Mouse (Mus musculus): ENCODE measurements around the gene Cstf1. TPM values are rescaled to one million over a fixed set of nuclear protein-coding genes. Genes with fewer than 3 reads are reported as not detected.

The Cstf1 gene
- total and polyA plus RNA-seq, 2 experiments, result 10.9 to 30.8 TPM

- no peaks in the 10 kb centered on the region for H3K79me2 ChIP-seq (ENCODE audit: control insufficient read depth, insufficient read depth, low read length)
- no peak for DNase-seq (ENCODE audit: extremely low read depth, low read depth, low spot score)
- no peak for TF ChIP-seq CTCF (IDR thresholded peaks at IDR 0.05; ENCODE audit: low read depth, low read length)
- TF ChIP-seq POLR2A (IDR thresholded peaks at IDR 0.05; ENCODE audit: extremely low read depth, insufficient read depth, low read length), result no peak
- WGBS, result 88% methylated on average over 5 of the region's 5 CpGs
- no peak overlapping the region for H3K9ac ChIP-seq (ENCODE audit: low read depth, low read length)
- no peaks in the 10 kb centered on the region for H3K36me3 ChIP-seq (ENCODE audit: control insufficient read depth, insufficient read depth, low read length)
- no peaks in the 10 kb centered on the region for H3K27me3 ChIP-seq (ENCODE audit: control insufficient read depth, insufficient read depth, low read length)
- no peak overlapping the region for H3K27ac ChIP-seq (replicated peaks; ENCODE audit: insufficient read depth, low read depth, low read length)
- H3K4me1 ChIP-seq (ENCODE audit: control insufficient read depth, insufficient read depth, low read length), result no peaks in the 10 kb centered on the region
- no peak overlapping the region for H3K4me3 ChIP-seq (ENCODE audit: insufficient read depth, low read depth, low read length)
Observed at GRCm38 (mm10) chr2:172416876-172417275, 46.4 kb downstream of the Cstf1 start.

- DNase-seq (ENCODE audit: extremely low read depth, low read depth, low spot score), result no peak
- no peaks in the 10 kb centered on the region for H3K27me3 ChIP-seq (ENCODE audit: control insufficient read depth, insufficient read depth, low read length)
- WGBS, result 89% methylated on average over 5 of the region's 5 CpGs
- H3K4me3 ChIP-seq (ENCODE audit: insufficient read depth, low read depth, low read length), result no peak overlapping the region
- H3K27ac ChIP-seq (replicated peaks; ENCODE audit: insufficient read depth, low read depth, low read length), result no peak overlapping the region
- H3K9ac ChIP-seq (ENCODE audit: low read depth, low read length), result no peak overlapping the region
- no peaks in the 10 kb centered on the region for H3K79me2 ChIP-seq (ENCODE audit: control insufficient read depth, insufficient read depth, low read length)
- TF ChIP-seq CTCF (IDR thresholded peaks at IDR 0.05; ENCODE audit: low read depth, low read length) (no peak), POLR2A (IDR thresholded peaks at IDR 0.05; ENCODE audit: extremely low read depth, insufficient read depth, low read length) (no peak)
- H3K36me3 ChIP-seq (ENCODE audit: control insufficient read depth, insufficient read depth, low read length), result no peaks in the 10 kb centered on the region
- no peaks in the 10 kb centered on the region for H3K4me1 ChIP-seq (ENCODE audit: control insufficient read depth, insufficient read depth, low read length)
Observed at GRCm38 (mm10) chr2:172418208-172418607, 47.7 kb downstream of the Cstf1 start.

GRCm38 (mm10) chr2:172430609-172431008, 60.1 kb downstream of the Cstf1 start:
- Histone ChIP-seq H3K9ac (ENCODE audit: low read depth, low read length) (no peak overlapping the region), H3K4me1 (ENCODE audit: control insufficient read depth, insufficient read depth, low read length) (no peaks in the 10 kb centered on the region), H3K27me3 (ENCODE audit: control insufficient read depth, insufficient read depth, low read length) (no peaks in the 10 kb centered on the region), H3K4me3 (ENCODE audit: insufficient read depth, low read depth, low read length) (no peak overlapping the region), H3K36me3 (ENCODE audit: control insufficient read depth, insufficient read depth, low read length) (no peaks in the 10 kb centered on the region), H3K79me2 (ENCODE audit: control insufficient read depth, insufficient read depth, low read length) (no peaks in the 10 kb centered on the region), H3K27ac (replicated peaks; ENCODE audit: insufficient read depth, low read depth, low read length) (no peak overlapping the region)
- TF ChIP-seq POLR2A (IDR thresholded peaks at IDR 0.05; ENCODE audit: extremely low read depth, insufficient read depth, low read length) (no peak), CTCF (IDR thresholded peaks at IDR 0.05; ENCODE audit: low read depth, low read length) (no peak)
- DNase-seq (ENCODE audit: extremely low read depth, low read depth, low spot score), result no peak
- WGBS, result 32% methylated on average over 1 of the region's 1 CpGs

Other genes with a start within 250 kb of the Cstf1 start
- gene Mc3r, start 122.2 kb upstream of the Cstf1 start, total RNA-seq (2014; rRNA removed), result not detected in 2 replicates
- gene Mc3r, start 122.2 kb upstream of the Cstf1 start, polyA plus RNA-seq (2012; rRNA removed), result not detected in 2 replicates
- 27.0 and 35.5 TPM in 2 replicates for gene Fam210b, start 25.1 kb upstream of the Cstf1 start, total RNA-seq (2014; rRNA removed)
- gene Fam210b, start 25.1 kb upstream of the Cstf1 start, polyA plus RNA-seq (2012; rRNA removed), result 62.1 and 87.1 TPM in 2 replicates
- 0.28 and 1.5 TPM in 2 replicates for gene Aurka, start 146 bp upstream of the Cstf1 start, total RNA-seq (2014; rRNA removed)
- 0.37 and 0.57 TPM in 2 replicates for gene Aurka, start 146 bp upstream of the Cstf1 start, polyA plus RNA-seq (2012; rRNA removed)
- gene Cass4, start 23.1 kb downstream of the Cstf1 start, total RNA-seq (2014; rRNA removed), result not detected in 2 replicates
- gene Cass4, start 23.1 kb downstream of the Cstf1 start, polyA plus RNA-seq (2012; rRNA removed), result not detected in 2 replicates
- 35.0 and 37.0 TPM in 2 replicates for gene Rtf2, start 69.9 kb downstream of the Cstf1 start, total RNA-seq (2014; rRNA removed)
- 31.5 and 36.3 TPM in 2 replicates for gene Rtf2, start 69.9 kb downstream of the Cstf1 start, polyA plus RNA-seq (2012; rRNA removed)
- not detected in 2 replicates for gene Gcnt7, start 87.9 kb downstream of the Cstf1 start, total RNA-seq (2014; rRNA removed)
- gene Gcnt7, start 87.9 kb downstream of the Cstf1 start, polyA plus RNA-seq (2012; rRNA removed), result not detected in 2 replicates
- gene Fam209, start 101.8 kb downstream of the Cstf1 start, total RNA-seq (2014; rRNA removed), result 0.18 TPM in 1 of 2 replicates, not detected in the other
- 0.15 and 0.18 TPM in 2 replicates for gene Fam209, start 101.8 kb downstream of the Cstf1 start, polyA plus RNA-seq (2012; rRNA removed)
- not detected in 2 replicates for gene Tfap2c, start 178.9 kb downstream of the Cstf1 start, total RNA-seq (2014; rRNA removed)
- not detected in 2 replicates for gene Tfap2c, start 178.9 kb downstream of the Cstf1 start, polyA plus RNA-seq (2012; rRNA removed)

All from liver, adult 2 months (tissue).